Mouse (Mus musculus) spleen, postnatal 10 days (tissue): ENCODE results near the gene Fam118a.
"Not testable (repeated sequence)": the region's sequence is repeated elsewhere in the genome, so short reads cannot be mapped to it uniquely, and the experiment has no call there.

Source experiments
- DNase-seq, 2 experiments: peaks; one replicate each; pipeline ENCODE4 v3.0.0; 2021 to 2022; ENCODE audit warnings: low spot score in 2 of 2

Fam118a gene

GRCm38 (mm10) chr15:85012662-85013054 is 16.1 kb upstream of the Fam118a start:
- DNase-seq: no peak

GRCm38 (mm10) chr15:85015771-85016170 is 13.0 kb upstream of the Fam118a start:
- DNase-seq: no peak

- peak in 1 of 2 experiments; percentile 56 for DNase-seq
These were observed 11.6 kb upstream of the Fam118a start, which contains the start of gene Upk3a for GRCm38 (mm10) chr15:85016951-85017664. Upk3a (plus strand) TSS chr15:85017141.

- DNase-seq: no peak
These were observed 6.5 kb upstream of the Fam118a start for GRCm38 (mm10) chr15:85022211-85022610.

GRCm38 (mm10) chr15:85026197-85026596 is 2.6 kb upstream of the Fam118a start:
- DNase-seq: no peak

- DNase-seq: no peak
These were observed 1.0 kb upstream of the Fam118a start for GRCm38 (mm10) chr15:85027740-85028139.

GRCm38 (mm10) chr15:85030643-85031042 is 1.9 kb downstream of the Fam118a start:
- DNase-seq: not testable (repeated sequence)

GRCm38 (mm10) chr15:85031866-85032265 is 3.1 kb downstream of the Fam118a start:
- DNase-seq: no peak

GRCm38 (mm10) chr15:85033916-85034315 is 5.2 kb downstream of the Fam118a start:
- not testable (repeated sequence) for DNase-seq

GRCm38 (mm10) chr15:85036566-85037342 is 8.0 kb downstream of the Fam118a start:
- peak; percentile 94 to 97 for DNase-seq

GRCm38 (mm10) chr15:85037343-85037690 is 8.6 kb downstream of the Fam118a start:
- no peak for DNase-seq

GRCm38 (mm10) chr15:85041546-85042225 is 12.9 kb downstream of the Fam118a start:
- DNase-seq: no peak

GRCm38 (mm10) chr15:85042361-85042954 is 13.7 kb downstream of the Fam118a start:
- peak in 1 of 2 experiments; percentile 79 for DNase-seq

GRCm38 (mm10) chr15:85043116-85043515 is 14.4 kb downstream of the Fam118a start:
- no peak for DNase-seq

- no peak for DNase-seq
These were observed 15.0 kb downstream of the Fam118a start for GRCm38 (mm10) chr15:85043761-85044160.

- no peak for DNase-seq
These were observed 17.6 kb downstream of the Fam118a start for GRCm38 (mm10) chr15:85046230-85046950.

GRCm38 (mm10) chr15:85047865-85048264 is 19.1 kb downstream of the Fam118a start:
- no peak for DNase-seq

- no peak for DNase-seq
These were observed 21.0 kb downstream of the Fam118a start for GRCm38 (mm10) chr15:85049758-85050157.

GRCm38 (mm10) chr15:85054098-85054497 is 25.4 kb downstream of the Fam118a start:
- DNase-seq: no peak

- no peak for DNase-seq
These were observed 26.4 kb downstream of the Fam118a start for GRCm38 (mm10) chr15:85055186-85055585.

- DNase-seq: no peak
These were observed 34.7 kb downstream of the Fam118a start for GRCm38 (mm10) chr15:85063421-85063820.
